ENCODE assay signal across 14 mouse cellular contexts in genomic region chr7:78887431-78887842, GRCm38 (mm10). TPM values are rescaled to one million over a fixed set of nuclear protein-coding genes. Genes with fewer than 3 reads are reported as not detected.
DNase-seq lines count a peak whose midpoint lies in the region; ATAC-seq and TF ChIP-seq lines count a peak whose summit lies in the region.
"Had no signal": no experiment of that assay in that cellular context is flagged by ENCODE, and none has a peak within 500 bp of the region (broad histone marks: within the 10 kb centered on the region; RNA-seq: fewer than 3 reads in every experiment).

No protein-coding gene starts in this region.

- no peak for TF ChIP-seq POLR2A in lung, adult 2 months (IDR thresholded peaks at IDR 0.05; ENCODE audit: borderline replicate concordance, extremely low read depth, low read depth, low read length)

- H3K4me2 ChIP-seq in intestine, embryonic 16.5 days (ENCODE audit: low read depth, low read length) = no peak overlapping the region
- H3K4me2 ChIP-seq in intestine, postnatal 0 days (replicated peaks; ENCODE audit: low read depth) = no peak overlapping the region
- H3K4me2 ChIP-seq in forebrain, embryonic 14.5 days (ENCODE audit: low read length) = peak overlapping the region; percentile 44
- peak overlapping the region; percentile 43 for H3K4me2 ChIP-seq in neural tube, embryonic 14.5 days (ENCODE audit: low read depth, low read length)
- H3K4me2 ChIP-seq: heart, embryonic 12.5 days; lung, embryonic 15.5 days had no signal

- H3K27ac ChIP-seq in intestine, embryonic 16.5 days (ENCODE audit: low read length) = no peak overlapping the region
- no peak overlapping the region for H3K27ac ChIP-seq in intestine, postnatal 0 days (ENCODE audit: low read depth, low read length)
- peak overlapping the region; percentile 81 for H3K27ac ChIP-seq in forebrain, embryonic 14.5 days (ENCODE audit: low read depth, low read length)
- H3K27ac ChIP-seq in limb, embryonic 10.5 days = peak overlapping the region; percentile 81
- peak overlapping the region; percentile 85 for H3K27ac ChIP-seq in neural tube, embryonic 14.5 days (ENCODE audit: low read depth, low read length)
- no peak overlapping the region for H3K27ac ChIP-seq in left cerebral cortex, adult 2 months
- H3K27ac ChIP-seq: lung, embryonic 15.5 days had no signal

- H3K9ac ChIP-seq in intestine, embryonic 16.5 days (ENCODE audit: low read depth, low read length) = no peak overlapping the region
- no peak overlapping the region for H3K9ac ChIP-seq in intestine, postnatal 0 days (ENCODE audit: low read depth, low read length)
- H3K9ac ChIP-seq in forebrain, embryonic 14.5 days (ENCODE audit: low read length) = peak overlapping the region; percentile 25; the same call in 1 of the 2 replicates
- peak overlapping the region; percentile 37; the same call in 1 of the 2 replicates for H3K9ac ChIP-seq in neural tube, embryonic 14.5 days (replicated peaks; ENCODE audit: low read depth, low read length)
- H3K9ac ChIP-seq: heart, embryonic 12.5 days; lung, embryonic 15.5 days had no signal

- TF ChIP-seq CTCF in intestine, postnatal 0 days (IDR thresholded peaks at IDR 0.05; ENCODE audit: low read depth) = no peak
- TF ChIP-seq CTCF in left cerebral cortex, adult 2 months (IDR thresholded peaks at IDR 0.05) = no peak
- TF ChIP-seq CTCF in lung, adult 2 months (IDR thresholded peaks at IDR 0.05; ENCODE audit: insufficient read depth, low read length) = no peak

- peaks cover 7% of the 10 kb centered on the region for H3K4me1 ChIP-seq in intestine, embryonic 16.5 days (ENCODE audit: control insufficient read depth, insufficient read depth, low read length)
- no peaks in the 10 kb centered on the region for H3K4me1 ChIP-seq in intestine, postnatal 0 days (replicated peaks; ENCODE audit: control insufficient read depth, insufficient read depth, low read length)
- peaks cover 39% of the 10 kb centered on the region for H3K4me1 ChIP-seq in forebrain, embryonic 14.5 days (ENCODE audit: control insufficient read depth, insufficient read depth, low read length)
- H3K4me1 ChIP-seq in limb, embryonic 10.5 days = peaks cover 53% of the 10 kb centered on the region
- H3K4me1 ChIP-seq in neural tube, embryonic 14.5 days (ENCODE audit: control insufficient read depth, insufficient read depth, low read length) = peaks cover 41% of the 10 kb centered on the region
- no peaks in the 10 kb centered on the region for H3K4me1 ChIP-seq in lung, adult 2 months (ENCODE audit: control insufficient read depth, insufficient read depth, low read length)

- no peaks in the 10 kb centered on the region for H3K9me3 ChIP-seq in intestine, embryonic 16.5 days (ENCODE audit: control insufficient read depth, low read length)
- no peaks in the 10 kb centered on the region for H3K9me3 ChIP-seq in intestine, postnatal 0 days (ENCODE audit: control insufficient read depth)
- H3K9me3 ChIP-seq in forebrain, embryonic 14.5 days (replicated peaks; ENCODE audit: control insufficient read depth, low read length) = no peaks in the 10 kb centered on the region
- H3K9me3 ChIP-seq in limb, embryonic 10.5 days (replicated peaks) = no peaks in the 10 kb centered on the region
- no peaks in the 10 kb centered on the region for H3K9me3 ChIP-seq in neural tube, embryonic 14.5 days (ENCODE audit: control insufficient read depth, low read length)
- H3K9me3 ChIP-seq: G1E; heart, embryonic 12.5 days; lung, embryonic 15.5 days had no signal

- intact Hi-C loops in left cerebral cortex, adult 2 months (cut with DNase I) = no loop called here

- 50% methylated on average over 9 of the region's 9 CpGs for WGBS in intestine, embryonic 16.5 days
- WGBS in intestine, postnatal 0 days = 39% methylated on average over 9 of the region's 9 CpGs
- WGBS in forebrain, embryonic 14.5 days = 3% methylated on average over 9 of the region's 9 CpGs
- WGBS in limb, embryonic 10.5 days = 25% methylated on average over 9 of the region's 9 CpGs
- 6% methylated on average over 9 of the region's 9 CpGs for WGBS in neural tube, embryonic 14.5 days
- WGBS in lung, adult 2 months = 68% methylated on average over 9 of the region's 9 CpGs

- no peaks in the 10 kb centered on the region for H3K36me3 ChIP-seq in intestine, embryonic 16.5 days (ENCODE audit: control insufficient read depth, insufficient read depth, low read length)
- H3K36me3 ChIP-seq in intestine, postnatal 0 days (ENCODE audit: control insufficient read depth, insufficient read depth) = no peaks in the 10 kb centered on the region
- no peaks in the 10 kb centered on the region for H3K36me3 ChIP-seq in forebrain, embryonic 14.5 days (ENCODE audit: control insufficient read depth, insufficient read depth, low read length)
- H3K36me3 ChIP-seq in limb, embryonic 10.5 days = no peaks in the 10 kb centered on the region
- H3K36me3 ChIP-seq in neural tube, embryonic 14.5 days (ENCODE audit: control insufficient read depth, insufficient read depth, low read length) = no peaks in the 10 kb centered on the region
- H3K36me3 ChIP-seq: G1E; heart, embryonic 12.5 days; lung, embryonic 15.5 days had no signal

- peaks cover 26% of the 10 kb centered on the region for H3K27me3 ChIP-seq in intestine, embryonic 16.5 days (replicated peaks; ENCODE audit: control insufficient read depth, insufficient read depth, low read length)
- peaks cover 44% of the 10 kb centered on the region for H3K27me3 ChIP-seq in intestine, postnatal 0 days (replicated peaks; ENCODE audit: control insufficient read depth, insufficient read depth, low read length)
- no peaks in the 10 kb centered on the region for H3K27me3 ChIP-seq in forebrain, embryonic 14.5 days (replicated peaks; ENCODE audit: control insufficient read depth, insufficient read depth, low read length)
- H3K27me3 ChIP-seq in limb, embryonic 10.5 days (ENCODE audit: low read depth, poor library complexity, severe bottlenecking) = peaks cover 54% of the 10 kb centered on the region
- peaks cover 3% of the 10 kb centered on the region; the same call in 1 of the 2 replicates for H3K27me3 ChIP-seq in neural tube, embryonic 14.5 days (ENCODE audit: control insufficient read depth, insufficient read depth, low read length)

- no peak overlapping the region for H3K4me3 ChIP-seq in intestine, embryonic 16.5 days (ENCODE audit: low read length)
- no peak overlapping the region for H3K4me3 ChIP-seq in intestine, postnatal 0 days (ENCODE audit: low read depth, low read length)
- peak overlapping the region; percentile 18; the same call in 1 of the 2 replicates for H3K4me3 ChIP-seq in forebrain, embryonic 14.5 days (ENCODE audit: low read depth, low read length)
- H3K4me3 ChIP-seq in limb, embryonic 10.5 days = peak overlapping the region; percentile 20; the same call in 1 of the 2 replicates
- peak overlapping the region; percentile 22; the same call in 1 of the 2 replicates for H3K4me3 ChIP-seq in neural tube, embryonic 14.5 days (ENCODE audit: low read depth, low read length)
- no peak overlapping the region for H3K4me3 ChIP-seq in left cerebral cortex, adult 2 months
- no peak overlapping the region for H3K4me3 ChIP-seq in lung, adult 2 months (replicated peaks; ENCODE audit: extremely low read depth, low read depth, low read length)
- H3K4me3 ChIP-seq: heart, embryonic 12.5 days; lung, embryonic 15.5 days had no signal

- peak; percentile 92 for DNase-seq in forebrain, embryonic 14.5 days (ENCODE audit: low spot score)
- DNase-seq in limb, embryonic 10.5 days (ENCODE audit: low spot score) = peak; percentile 57
- no peak for DNase-seq in left cerebral cortex, adult 2 months (ENCODE audit: extremely low spot score in 1 of 2, low spot score in 2 of 2)
- no peak for DNase-seq in urinary bladder, postnatal 25 days (ENCODE audit: low spot score)
- DNase-seq in lung, adult 2 months = no peak
- DNase-seq: kidney, postnatal 36 days; left cerebral cortex, postnatal 4 days had no signal

- 0 out of 2 replicates have a peak, but pooled peaks have one; percentile 22 for ATAC-seq in intestine, embryonic 16.5 days
- no peak for ATAC-seq in intestine, postnatal 0 days
- ATAC-seq in forebrain, embryonic 14.5 days = peak; percentile 54
- peak; percentile 47 for ATAC-seq in neural tube, embryonic 14.5 days (ENCODE audit: low read depth)
- ATAC-seq: inflammation-experienced regulatory T-cells, adult 6 months had no signal

RNA-seq across cellular contexts. Expression of gene Aen, which starts 8.2 kb away (rescaled TPM):
- 29.9 and 33.5 TPM in 2 replicates for polyA plus RNA-seq in intestine, embryonic 16.5 days (2015; fragmentation: Nextera tagmentation; extraction: Ambion mirVana)
- polyA plus RNA-seq in intestine, postnatal 0 days (2015; fragmentation: Nextera tagmentation; extraction: Ambion mirVana) = 19.7 and 20.6 TPM in 2 replicates
- polyA plus RNA-seq in forebrain, embryonic 14.5 days (2014; fragmentation: Nextera tagmentation; extraction: Ambion mirVana) = 42.2 and 44.0 TPM in 2 replicates
- polyA plus RNA-seq in limb, embryonic 10.5 days (2016; fragmentation: Nextera tagmentation; extraction: Ambion mirVana) = 59.5 and 73.3 TPM in 2 replicates
- polyA plus RNA-seq in neural tube, embryonic 14.5 days (2014; fragmentation: Nextera tagmentation; extraction: Ambion mirVana) = 38.9 and 47.5 TPM in 2 replicates
- total RNA-seq in left cerebral cortex, adult 2 months (2021) = 10 to 100 TPM; 20.6 to 22.1 TPM
- polyA plus RNA-seq in lung, adult 2 months (2012; rRNA removed) = 17.1 and 17.7 TPM in 2 replicates

RNA-seq across cellular contexts. Expression of gene Isg20, which starts 25.8 kb away (rescaled TPM):
- 4.3 and 6.8 TPM in 2 replicates for polyA plus RNA-seq in intestine, embryonic 16.5 days (2015; fragmentation: Nextera tagmentation; extraction: Ambion mirVana)
- polyA plus RNA-seq in intestine, postnatal 0 days (2015; fragmentation: Nextera tagmentation; extraction: Ambion mirVana) = 4.3 and 4.9 TPM in 2 replicates
- polyA plus RNA-seq in forebrain, embryonic 14.5 days (2014; fragmentation: Nextera tagmentation; extraction: Ambion mirVana) = 0.65 and 1.6 TPM in 2 replicates
- polyA plus RNA-seq in limb, embryonic 10.5 days (2016; fragmentation: Nextera tagmentation; extraction: Ambion mirVana) = 0.61 and 0.82 TPM in 2 replicates
- polyA plus RNA-seq in neural tube, embryonic 14.5 days (2014; fragmentation: Nextera tagmentation; extraction: Ambion mirVana) = 0.77 and 1.3 TPM in 2 replicates
- total RNA-seq in left cerebral cortex, adult 2 months (2021) = 1 to 10 TPM in 1 of 2 experiments, under 1 TPM in 1; 0.65 to 1.2 TPM
- 75.3 and 97.7 TPM in 2 replicates for polyA plus RNA-seq in lung, adult 2 months (2012; rRNA removed)

RNA-seq across cellular contexts. Expression of gene Det1, which starts 40.4 kb away (rescaled TPM):
- polyA plus RNA-seq in intestine, embryonic 16.5 days (2015; fragmentation: Nextera tagmentation; extraction: Ambion mirVana) = 11.9 and 15.2 TPM in 2 replicates
- polyA plus RNA-seq in intestine, postnatal 0 days (2015; fragmentation: Nextera tagmentation; extraction: Ambion mirVana) = 10.1 and 11.2 TPM in 2 replicates
- 18.7 and 20.5 TPM in 2 replicates for polyA plus RNA-seq in forebrain, embryonic 14.5 days (2014; fragmentation: Nextera tagmentation; extraction: Ambion mirVana)
- 21.0 and 23.5 TPM in 2 replicates for polyA plus RNA-seq in limb, embryonic 10.5 days (2016; fragmentation: Nextera tagmentation; extraction: Ambion mirVana)
- 12.9 and 14.9 TPM in 2 replicates for polyA plus RNA-seq in neural tube, embryonic 14.5 days (2014; fragmentation: Nextera tagmentation; extraction: Ambion mirVana)
- total RNA-seq in left cerebral cortex, adult 2 months (2021) = 1 to 10 TPM; 6.1 TPM
- polyA plus RNA-seq in lung, adult 2 months (2012; rRNA removed) = 10.2 and 11.0 TPM in 2 replicates

Comparison
In these comparisons a context has a peak if more than half of its experiments do, and no peak if none do; other contexts are left out.
1. H3K27ac ChIP-seq: peak in forebrain, embryonic 14.5 days (single experiment), limb, embryonic 10.5 days (single experiment) and neural tube, embryonic 14.5 days (single experiment); none in intestine, embryonic 16.5 days (single experiment), intestine, postnatal 0 days (single experiment) and left cerebral cortex, adult 2 months (single experiment).
2. H3K4me2 ChIP-seq: peak in forebrain, embryonic 14.5 days (single experiment) and neural tube, embryonic 14.5 days (single experiment); none in intestine, embryonic 16.5 days (single experiment) and intestine, postnatal 0 days (single experiment).
3. H3K4me3 ChIP-seq: peak in forebrain, embryonic 14.5 days (single experiment), limb, embryonic 10.5 days (single experiment) and neural tube, embryonic 14.5 days (single experiment); none in intestine, embryonic 16.5 days (single experiment), intestine, postnatal 0 days (single experiment), left cerebral cortex, adult 2 months (single experiment) and lung, adult 2 months (single experiment).
4. H3K9ac ChIP-seq: peak in forebrain, embryonic 14.5 days (single experiment) and neural tube, embryonic 14.5 days (single experiment); none in intestine, embryonic 16.5 days (single experiment) and intestine, postnatal 0 days (single experiment).
5. DNase-seq: peak in forebrain, embryonic 14.5 days (single experiment) and limb, embryonic 10.5 days (single experiment); none in left cerebral cortex, adult 2 months (0 of 2), urinary bladder, postnatal 25 days (single experiment) and lung, adult 2 months (single experiment).